ENCODE assay signal across 13 mouse cellular contexts in the genomic region with DNA sequence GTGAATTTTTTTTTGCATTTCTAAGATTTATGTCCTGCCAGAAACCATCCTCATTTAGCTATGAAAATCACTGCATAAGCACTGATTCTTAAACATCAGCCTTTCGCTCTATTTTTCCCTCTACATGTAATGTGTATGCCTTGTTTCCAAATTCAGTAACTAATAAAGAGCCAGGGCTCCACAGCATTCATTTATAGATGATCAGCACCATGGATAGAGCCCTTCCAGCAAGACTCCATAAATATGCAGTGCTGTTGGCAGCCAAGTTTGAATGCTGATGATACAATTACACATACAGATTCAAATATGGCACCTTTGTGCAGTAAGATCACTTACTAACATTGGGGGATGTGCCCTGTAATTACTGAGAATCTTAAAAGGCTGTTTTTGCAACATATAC. TPM values are rescaled to one million over a fixed set of nuclear protein-coding genes. Genes with fewer than 3 reads are reported as not detected.
DNase-seq lines count a peak whose midpoint lies in the region; ATAC-seq lines count a peak whose summit lies in the region.
"Had no signal": no experiment of that assay in that cellular context is flagged by ENCODE, and none has a peak within 500 bp of the region (broad histone marks: within the 10 kb centered on the region; RNA-seq: fewer than 3 reads in every experiment).

No protein-coding gene starts in this region.

- DNase-seq in embryonic facial prominence, embryonic 11.5 days (ENCODE audit: low spot score), result peak; percentile 63
- no peak for DNase-seq in embryonic facial prominence, embryonic 10.5 days (ENCODE audit: low spot score)
- DNase-seq in kidney, postnatal 10 days, result peak; percentile 19
- DNase-seq in kidney, postnatal 25 days, result no peak
- DNase-seq in NIH3T3 (ENCODE audit: low read depth), result peak; percentile 64
- DNase-seq in forelimb bud, embryonic 11.5 days (ENCODE audit: low read depth, low spot score), result peak; percentile 35
- DNase-seq in spleen, postnatal 10 days (ENCODE audit: low spot score in 2 of 2), result no peak
- DNase-seq in ovary, postnatal 10 days (ENCODE audit: low spot score), result no peak
- DNase-seq: adrenal gland, postnatal 14 days; cerebellum, adult 18-20 months; right cerebral cortex, postnatal 25 days had no signal

- no peak for ATAC-seq in embryonic facial prominence, embryonic 11.5 days (replicated peaks; ENCODE audit: insufficient number of reproducible peaks, low FRiP score, low TSS enrichment, low read depth)
- ATAC-seq: intestine, embryonic 16.5 days; liver, embryonic 12.5 days had no signal

- no peaks in the 10 kb centered on the region for H3K9me3 ChIP-seq in embryonic facial prominence, embryonic 11.5 days (replicated peaks; ENCODE audit: control insufficient read depth, low read length)
- H3K9me3 ChIP-seq in embryonic facial prominence, embryonic 10.5 days, result no peaks in the 10 kb centered on the region
- H3K9me3 ChIP-seq: liver, embryonic 12.5 days had no signal

- no peaks in the 10 kb centered on the region for H3K27me3 ChIP-seq in embryonic facial prominence, embryonic 11.5 days (ENCODE audit: control insufficient read depth, insufficient read depth, low read length)
- H3K27me3 ChIP-seq in embryonic facial prominence, embryonic 10.5 days (replicated peaks; ENCODE audit: low read depth, poor library complexity, severe bottlenecking), result no peaks in the 10 kb centered on the region
- H3K27me3 ChIP-seq: liver, embryonic 12.5 days had no signal

- H3K9ac ChIP-seq in embryonic facial prominence, embryonic 11.5 days (replicated peaks; ENCODE audit: low read length), result no peak overlapping the region
- H3K9ac ChIP-seq: liver, embryonic 12.5 days had no signal

- H3K4me3 ChIP-seq in embryonic facial prominence, embryonic 11.5 days (ENCODE audit: low read depth, low read length), result no peak overlapping the region
- no peak overlapping the region for H3K4me3 ChIP-seq in embryonic facial prominence, embryonic 10.5 days
- H3K4me3 ChIP-seq: liver, embryonic 12.5 days had no signal

- H3K4me1 ChIP-seq in embryonic facial prominence, embryonic 11.5 days (ENCODE audit: control insufficient read depth, insufficient read depth, low read length), result no peaks in the 10 kb centered on the region
- H3K4me1 ChIP-seq in embryonic facial prominence, embryonic 10.5 days, result no peaks in the 10 kb centered on the region
- H3K4me1 ChIP-seq: liver, embryonic 12.5 days had no signal

- no peak overlapping the region for H3K27ac ChIP-seq in embryonic facial prominence, embryonic 11.5 days (replicated peaks; ENCODE audit: low read depth, low read length)
- H3K27ac ChIP-seq in embryonic facial prominence, embryonic 10.5 days (replicated peaks), result no peak overlapping the region
- H3K27ac ChIP-seq: liver, embryonic 12.5 days had no signal

- 66% methylated on average over 1 of the region's 1 CpGs for WGBS in embryonic facial prominence, embryonic 11.5 days
- WGBS in embryonic facial prominence, embryonic 10.5 days, result 80% methylated on average over 1 of the region's 1 CpGs

- no peaks in the 10 kb centered on the region for H3K36me3 ChIP-seq in embryonic facial prominence, embryonic 11.5 days (replicated peaks; ENCODE audit: control insufficient read depth, insufficient read depth, low read depth, low read length)
- no peaks in the 10 kb centered on the region for H3K36me3 ChIP-seq in embryonic facial prominence, embryonic 10.5 days (replicated peaks)
- H3K36me3 ChIP-seq: liver, embryonic 12.5 days had no signal

- H3K4me2 ChIP-seq in embryonic facial prominence, embryonic 11.5 days (ENCODE audit: low read depth, low read length), result no peak overlapping the region
- H3K4me2 ChIP-seq: liver, embryonic 12.5 days had no signal

RNA-seq across cellular contexts. Expression of a gene that starts 40.2 kb away (rescaled TPM):
- 1.2 and 1.5 TPM in 2 replicates for polyA plus RNA-seq in embryonic facial prominence, embryonic 11.5 days (2014; fragmentation: Nextera tagmentation; extraction: Ambion mirVana)
- 0.77 and 0.80 TPM in 2 replicates for polyA plus RNA-seq in embryonic facial prominence, embryonic 10.5 days (2016; fragmentation: Nextera tagmentation; extraction: Ambion mirVana)
- polyA plus RNA-seq: liver, embryonic 12.5 days had no signal

Comparison
In these comparisons a context has a peak if more than half of its experiments do, and no peak if none do; other contexts are left out.
1. DNase-seq: peak in embryonic facial prominence, embryonic 11.5 days (single experiment), kidney, postnatal 10 days (single experiment), NIH3T3 (single experiment) and forelimb bud, embryonic 11.5 days (single experiment); none in embryonic facial prominence, embryonic 10.5 days (single experiment), kidney, postnatal 25 days (0 of 2), spleen, postnatal 10 days (0 of 2) and ovary, postnatal 10 days (single experiment).